Mouse (Mus musculus) left cerebral cortex, adult 2 months (tissue): ENCODE data around the gene Usp40. TPM values are rescaled to one million over a fixed set of nuclear protein-coding genes. Genes with fewer than 3 reads are reported as not detected.
A peak's percentile ranks its signal among the peaks of the same experiment; 100 is the strongest.

Experiments
- DNase-seq, 2 experiments: peaks; one replicate each; pipeline ENCODE4 v3.0.0; 2021 to 2022; ENCODE audit warnings: low spot score in 2 of 2, mixed read lengths in 1 of 2; ENCODE audit errors: extremely low spot score in 1 of 2
- H3K27ac ChIP-seq: fragments of 200-600 bp; 2 replicates; pipeline ENCODE4 v1.8.1; 2022
- H3K4me3 ChIP-seq: fragments of 200-600 bp; 2 replicates; pipeline ENCODE4 v1.8.1; 2022
- CTCF ChIP-seq: fragments of 200-600 bp; IDR thresholded peaks from 2 replicates; pipeline ENCODE4 v1.8.1; 2022; ENCODE audit warnings: antibody characterized with exemption, mild to moderate bottlenecking, moderate library complexity
- intact Hi-C: fragments of 180-260 bp; cut with DNase I; formaldehyde crosslinking; loops from one replicate; pipeline ENCODE4 v1.15.1; 2025
- microRNA-seq, 2 experiments: library from miRNA; unstranded; fragments of <30 nt; microRNA quantifications; one replicate each; pipeline ENCODE4 v1.2.0; 2021
- total RNA-seq, 2 experiments: library from RNA; stranded (reverse); gene quantifications; 2 replicates each; pipeline ENCODE4 v1.2.3; 2021

Gene Usp40
- total RNA-seq, 2 experiments from 2014 or later = 24.2 to 25.4 TPM

GRCm38 (mm10) chr1:87910428-87910827 is 97.9 kb downstream of the Usp40 start:
- intact Hi-C loops = no loop called here
- Histone ChIP-seq H3K27ac (no peak overlapping the region), H3K4me3 (no peak overlapping the region)
- no peak for DNase-seq
- no peak for TF ChIP-seq CTCF

- DNase-seq = no peak
- TF ChIP-seq CTCF = no peak
- H3K27ac ChIP-seq = no peak overlapping the region
- H3K4me3 ChIP-seq = no peak overlapping the region
- intact Hi-C loops = no loop called here
These were observed 98.8 kb downstream of the Usp40 start for GRCm38 (mm10) chr1:87909565-87909964.

- TF ChIP-seq CTCF = no peak
- intact Hi-C loops = no loop called here
- no peak for DNase-seq
- Histone ChIP-seq H3K4me3 (no peak overlapping the region), H3K27ac (no peak overlapping the region)
These were observed 99.6 kb downstream of the Usp40 start for GRCm38 (mm10) chr1:87908736-87909135.

- Histone ChIP-seq H3K4me3 (no peak overlapping the region), H3K27ac (no peak overlapping the region)
- TF ChIP-seq CTCF = no peak
- intact Hi-C loops = no loop called here
- no peak for DNase-seq
These were observed 100.3 kb downstream of the Usp40 start for GRCm38 (mm10) chr1:87908006-87908405.

- no peak overlapping the region for H3K27ac ChIP-seq
- peak; percentile 48 for TF ChIP-seq CTCF
- no peak for DNase-seq
- H3K4me3 ChIP-seq = no peak overlapping the region
- intact Hi-C loops = no loop called here
These were observed 101.9 kb downstream of the Usp40 start for GRCm38 (mm10) chr1:87906361-87906956.

- intact Hi-C loops = no loop called here
- no peak for TF ChIP-seq CTCF
- H3K4me3 ChIP-seq = no peak overlapping the region
- H3K27ac ChIP-seq = no peak overlapping the region
- DNase-seq = no peak
These were observed 106.2 kb downstream of the Usp40 start for GRCm38 (mm10) chr1:87902186-87902585.

GRCm38 (mm10) chr1:87900979-87901378 is 107.4 kb downstream of the Usp40 start:
- no peak overlapping the region for H3K27ac ChIP-seq
- TF ChIP-seq CTCF = no peak
- DNase-seq = no peak
- intact Hi-C loops = no loop called here
- no peak overlapping the region for H3K4me3 ChIP-seq

- TF ChIP-seq CTCF = no peak
- Histone ChIP-seq H3K4me3 (no peak overlapping the region), H3K27ac (no peak overlapping the region)
- intact Hi-C loops = no loop called here
- no peak for DNase-seq
These were observed 108.7 kb downstream of the Usp40 start for GRCm38 (mm10) chr1:87899701-87900100.

- Histone ChIP-seq H3K27ac (no peak overlapping the region), H3K4me3 (no peak overlapping the region)
- TF ChIP-seq CTCF = no peak
- intact Hi-C loops = no loop called here
- no peak for DNase-seq
These were observed 111.4 kb downstream of the Usp40 start for GRCm38 (mm10) chr1:87896921-87897320.

Small RNA genes lying within 50 kb of the gene (microRNA-seq; reads per million reads assigned to microRNA genes)
- gene Gm25198 = 0 reads per million in 2 experiments

Other genes starting within 250 kb of the Usp40 start
- gene Sag, start 204.9 kb downstream of the Usp40 start, total RNA-seq = 1 to 10 TPM; 2.2 to 3.3 TPM
- 100 to 1,000 TPM in 1 of 2 experiments, 10 to 100 TPM in 1; 95.3 to 106 TPM for gene Dgkd, start 155.3 kb downstream of the Usp40 start, total RNA-seq
- not detected for gene Ugt1a10, start 46.8 kb upstream of the Usp40 start, total RNA-seq
- not detected for gene Ugt1a9, start 62.2 kb upstream of the Usp40 start, total RNA-seq
- not detected for gene Ugt1a8, start 79.3 kb upstream of the Usp40 start, total RNA-seq
- gene Ugt1a7c, start 86.5 kb upstream of the Usp40 start, total RNA-seq = under 1 TPM; 0.54 to 0.82 TPM
- not detected for gene Ugt1a6b, start 94.7 kb upstream of the Usp40 start, total RNA-seq
- gene Ugt1a6a, start 126.3 kb upstream of the Usp40 start, total RNA-seq = 1 to 10 TPM; 1.5 to 2.3 TPM
- under 1 TPM in 1 of 2 experiments, not detected in 1; 0.34 TPM for gene Ugt1a5, start 157.5 kb upstream of the Usp40 start, total RNA-seq
- gene Ugt1a2, start 192.1 kb upstream of the Usp40 start, total RNA-seq = not detected
- 1 to 10 TPM; 1.8 to 1.9 TPM for gene Dnajb3, start 197.2 kb upstream of the Usp40 start, total RNA-seq
- gene Ugt1a1, start 203.4 kb upstream of the Usp40 start, total RNA-seq = under 1 TPM in 1 of 2 experiments, not detected in 1; 0.32 TPM
- gene Mroh2a, start 218.4 kb upstream of the Usp40 start, total RNA-seq = under 1 TPM in 1 of 2 experiments, not detected in 1; 0.19 TPM